23 mouse cellular contexts compared by ENCODE assay signal in the genomic region with DNA sequence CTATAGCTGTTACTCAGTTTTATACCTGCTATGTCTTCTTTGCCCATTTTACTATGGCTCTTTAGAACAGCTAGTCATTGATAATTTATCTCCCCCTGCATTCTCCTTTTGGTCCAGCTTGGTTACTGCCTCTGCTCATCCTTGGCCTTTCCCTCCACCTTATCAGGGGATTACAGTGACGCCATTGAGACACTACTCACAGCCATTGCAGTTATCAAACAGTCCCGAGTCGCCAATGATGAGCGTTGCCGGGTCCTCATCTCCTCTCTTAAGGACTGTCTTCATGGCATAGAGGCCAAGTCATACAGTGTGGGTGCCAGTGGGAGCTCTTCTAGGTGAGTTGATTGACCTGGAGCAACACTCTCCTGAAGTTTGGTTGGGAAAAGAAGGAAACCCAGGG. TPM values are rescaled to one million over a fixed set of nuclear protein-coding genes. Genes with fewer than 3 reads are reported as not detected.
DNase-seq lines count a peak whose midpoint lies in the region; ATAC-seq and TF ChIP-seq lines count a peak whose summit lies in the region.
"Had no signal": no experiment of that assay in that cellular context is flagged by ENCODE, and none has a peak within 500 bp of the region (broad histone marks: within the 10 kb centered on the region; RNA-seq: fewer than 3 reads in every experiment).

No protein-coding gene starts in this region.

- H3K4me1 ChIP-seq in liver, postnatal 0 days (ENCODE audit: insufficient read depth), result no peaks in the 10 kb centered on the region
- H3K4me1 ChIP-seq in liver, embryonic 11.5 days (replicated peaks; ENCODE audit: control insufficient read depth, insufficient read depth, low read length), result no peaks in the 10 kb centered on the region
- peaks cover 12% of the 10 kb centered on the region for H3K4me1 ChIP-seq in liver, embryonic 15.5 days (replicated peaks)
- H3K4me1 ChIP-seq in forebrain, embryonic 15.5 days, result no peaks in the 10 kb centered on the region
- H3K4me1 ChIP-seq: embryonic facial prominence, embryonic 13.5 days; forebrain, embryonic 10.5 days; heart, embryonic 10.5 days; hindbrain, embryonic 12.5 days had no signal

- TF ChIP-seq EP300 in liver, postnatal 0 days (IDR thresholded peaks at IDR 0.05; ENCODE audit: low read depth), result no peak

- no peak for ATAC-seq in liver, postnatal 0 days
- ATAC-seq in liver, embryonic 11.5 days (replicated peaks; ENCODE audit: low FRiP score), result peak; percentile 89
- peak; percentile 89 for ATAC-seq in liver, embryonic 15.5 days (ENCODE audit: insufficient read depth)
- no peak for ATAC-seq in forebrain, embryonic 15.5 days (replicated peaks)
- ATAC-seq: CD4-positive, CD25-positive, alpha-beta regulatory T cell, adult 4 months; forebrain, embryonic 14.5 days; hindbrain, embryonic 16.5 days had no signal

- H3K27me3 ChIP-seq in liver, postnatal 0 days (ENCODE audit: insufficient read depth, low read length), result no peaks in the 10 kb centered on the region
- no peaks in the 10 kb centered on the region for H3K27me3 ChIP-seq in liver, embryonic 11.5 days (replicated peaks; ENCODE audit: control insufficient read depth, insufficient read depth, low read length)
- H3K27me3 ChIP-seq in liver, embryonic 15.5 days, result no peaks in the 10 kb centered on the region
- no peaks in the 10 kb centered on the region for H3K27me3 ChIP-seq in forebrain, embryonic 15.5 days
- H3K27me3 ChIP-seq: embryonic facial prominence, embryonic 13.5 days; hindbrain, embryonic 12.5 days had no signal

- no peak overlapping the region for H3K4me3 ChIP-seq in liver, postnatal 0 days (ENCODE audit: low read depth, low read length)
- H3K4me3 ChIP-seq in liver, embryonic 11.5 days (ENCODE audit: low read depth, low read length), result no peak overlapping the region
- no peak overlapping the region for H3K4me3 ChIP-seq in liver, embryonic 15.5 days (replicated peaks)
- H3K4me3 ChIP-seq in forebrain, embryonic 15.5 days, result no peak overlapping the region
- H3K4me3 ChIP-seq: embryonic facial prominence, embryonic 13.5 days; forebrain, embryonic 10.5 days; heart, embryonic 10.5 days; hindbrain, embryonic 12.5 days had no signal

- peak; percentile 48 for DNase-seq in liver
- DNase-seq in liver, postnatal 0 days, result no peak
- DNase-seq in liver, embryonic 11.5 days (ENCODE audit: low spot score), result no peak
- DNase-seq in kidney, postnatal 10 days, result no peak
- no peak for DNase-seq in adrenal gland, adult (ENCODE audit: inconsistent age in 2 of 2, low spot score in 1 of 2)
- DNase-seq: adrenal gland, postnatal 14 days; B cell, adult 2 months; cerebellum, adult 8-10 months; cerebellum, postnatal 14 days; gastrocnemius, postnatal 36 days; heart, adult 18-20 months; heart, postnatal 10 days; heart, postnatal 4 days had no signal

- 75% methylated on average over 5 of the region's 5 CpGs for WGBS in liver, postnatal 0 days (ENCODE audit: insufficient replicate concordance)
- WGBS in liver, embryonic 11.5 days, result 63% methylated on average over 5 of the region's 5 CpGs
- WGBS in liver, embryonic 15.5 days (ENCODE audit: insufficient replicate concordance), result 33% methylated on average over 5 of the region's 5 CpGs
- WGBS in forebrain, embryonic 15.5 days, result 96% methylated on average over 5 of the region's 5 CpGs

- TF ChIP-seq CTCF in liver, postnatal 0 days (IDR thresholded peaks at IDR 0.05; ENCODE audit: low read depth), result no peak

- no peaks in the 10 kb centered on the region for H3K9me3 ChIP-seq in liver, postnatal 0 days (ENCODE audit: low read length)
- no peaks in the 10 kb centered on the region for H3K9me3 ChIP-seq in liver, embryonic 11.5 days (ENCODE audit: control insufficient read depth, low read length)
- no peaks in the 10 kb centered on the region for H3K9me3 ChIP-seq in liver, embryonic 15.5 days (replicated peaks)
- no peaks in the 10 kb centered on the region for H3K9me3 ChIP-seq in forebrain, embryonic 15.5 days
- H3K9me3 ChIP-seq: embryonic facial prominence, embryonic 13.5 days; forebrain, embryonic 10.5 days; G1E; heart, embryonic 10.5 days; hindbrain, embryonic 12.5 days had no signal

- no peak overlapping the region for H3K4me2 ChIP-seq in liver, postnatal 0 days (ENCODE audit: low read depth, low read length)
- no peak overlapping the region for H3K4me2 ChIP-seq in liver, embryonic 11.5 days
- no peak overlapping the region; the same call in 1 of the 2 replicates for H3K4me2 ChIP-seq in liver, embryonic 15.5 days
- no peak overlapping the region for H3K4me2 ChIP-seq in forebrain, embryonic 15.5 days (replicated peaks)
- H3K4me2 ChIP-seq: embryonic facial prominence, embryonic 13.5 days; hindbrain, embryonic 12.5 days had no signal

- no peak overlapping the region for H3K9ac ChIP-seq in liver, postnatal 0 days (replicated peaks)
- no peak overlapping the region for H3K9ac ChIP-seq in liver, embryonic 11.5 days (ENCODE audit: low read depth, low read length)
- no peak overlapping the region for H3K9ac ChIP-seq in liver, embryonic 15.5 days
- no peak overlapping the region for H3K9ac ChIP-seq in forebrain, embryonic 15.5 days (replicated peaks)
- H3K9ac ChIP-seq: embryonic facial prominence, embryonic 13.5 days; hindbrain, embryonic 12.5 days had no signal

- H3K27ac ChIP-seq in liver, postnatal 0 days (ENCODE audit: low read depth), result no peak overlapping the region
- H3K27ac ChIP-seq in liver, embryonic 11.5 days (ENCODE audit: low read depth, low read length), result 0 out of 2 replicates have a peak overlapping the region, but pooled peaks have one; percentile 25
- peak overlapping the region; percentile 51; the same call in 1 of the 2 replicates for H3K27ac ChIP-seq in liver, embryonic 15.5 days (replicated peaks)
- H3K27ac ChIP-seq in forebrain, embryonic 15.5 days (replicated peaks), result no peak overlapping the region
- H3K27ac ChIP-seq: embryonic facial prominence, embryonic 13.5 days; forebrain, embryonic 10.5 days; heart, embryonic 10.5 days; hindbrain, embryonic 12.5 days had no signal

- peaks cover 86% of the 10 kb centered on the region for H3K36me3 ChIP-seq in liver, postnatal 0 days (replicated peaks; ENCODE audit: insufficient read depth, low read length)
- H3K36me3 ChIP-seq in liver, embryonic 11.5 days (ENCODE audit: control insufficient read depth, insufficient read depth, low read length), result peaks cover 62% of the 10 kb centered on the region
- peaks cover 92% of the 10 kb centered on the region for H3K36me3 ChIP-seq in liver, embryonic 15.5 days (replicated peaks)
- peaks cover 87% of the 10 kb centered on the region for H3K36me3 ChIP-seq in forebrain, embryonic 15.5 days

RNA-seq across cellular contexts. Expression of a gene that starts 13.5 kb away (rescaled TPM):
- 23.6 and 25.4 TPM in 2 replicates for polyA plus RNA-seq in liver, postnatal 0 days (2015; fragmentation: Nextera tagmentation; extraction: Ambion mirVana)
- polyA plus RNA-seq in liver, embryonic 11.5 days (2014; fragmentation: Nextera tagmentation; extraction: Ambion mirVana), result 60.4 and 63.0 TPM in 2 replicates
- 26.3 and 26.6 TPM in 2 replicates for polyA plus RNA-seq in liver, embryonic 15.5 days (2015; fragmentation: Nextera tagmentation; extraction: Ambion mirVana)
- 62.7 and 63.1 TPM in 2 replicates for polyA plus RNA-seq in forebrain, embryonic 15.5 days (2015; fragmentation: Nextera tagmentation; extraction: Ambion mirVana)

RNA-seq across cellular contexts. Expression of a gene that starts 14.4 kb away (rescaled TPM):
- polyA plus RNA-seq in liver, postnatal 0 days (2015; fragmentation: Nextera tagmentation; extraction: Ambion mirVana), result 8.5 and 9.1 TPM in 2 replicates
- polyA plus RNA-seq in liver, embryonic 11.5 days (2014; fragmentation: Nextera tagmentation; extraction: Ambion mirVana), result 42.6 and 44.8 TPM in 2 replicates
- 11.1 and 12.3 TPM in 2 replicates for polyA plus RNA-seq in liver, embryonic 15.5 days (2015; fragmentation: Nextera tagmentation; extraction: Ambion mirVana)
- polyA plus RNA-seq in forebrain, embryonic 15.5 days (2015; fragmentation: Nextera tagmentation; extraction: Ambion mirVana), result 51.6 and 52.6 TPM in 2 replicates

RNA-seq across cellular contexts. Expression of a gene that starts 16.6 kb away (rescaled TPM):
- polyA plus RNA-seq in liver, postnatal 0 days (2015; fragmentation: Nextera tagmentation; extraction: Ambion mirVana), result 11.7 and 13.0 TPM in 2 replicates
- polyA plus RNA-seq in liver, embryonic 11.5 days (2014; fragmentation: Nextera tagmentation; extraction: Ambion mirVana), result 33.7 and 35.9 TPM in 2 replicates
- 11.7 and 12.1 TPM in 2 replicates for polyA plus RNA-seq in liver, embryonic 15.5 days (2015; fragmentation: Nextera tagmentation; extraction: Ambion mirVana)
- polyA plus RNA-seq in forebrain, embryonic 15.5 days (2015; fragmentation: Nextera tagmentation; extraction: Ambion mirVana), result 43.3 and 47.8 TPM in 2 replicates

RNA-seq across cellular contexts. Expression of a gene that starts 37.5 kb away (rescaled TPM):
- polyA plus RNA-seq in liver, postnatal 0 days (2015; fragmentation: Nextera tagmentation; extraction: Ambion mirVana), result 18.5 and 19.0 TPM in 2 replicates
- polyA plus RNA-seq in liver, embryonic 11.5 days (2014; fragmentation: Nextera tagmentation; extraction: Ambion mirVana), result 14.9 and 18.5 TPM in 2 replicates
- polyA plus RNA-seq in liver, embryonic 15.5 days (2015; fragmentation: Nextera tagmentation; extraction: Ambion mirVana), result 14.5 and 18.0 TPM in 2 replicates
- polyA plus RNA-seq in forebrain, embryonic 15.5 days (2015; fragmentation: Nextera tagmentation; extraction: Ambion mirVana), result 18.8 and 21.3 TPM in 2 replicates

RNA-seq across cellular contexts. Expression of a gene that starts 37.7 kb away (rescaled TPM):
- 8.2 and 8.4 TPM in 2 replicates for polyA plus RNA-seq in liver, postnatal 0 days (2015; fragmentation: Nextera tagmentation; extraction: Ambion mirVana)
- polyA plus RNA-seq in liver, embryonic 11.5 days (2014; fragmentation: Nextera tagmentation; extraction: Ambion mirVana), result 32.6 and 33.3 TPM in 2 replicates
- 10.9 and 11.6 TPM in 2 replicates for polyA plus RNA-seq in liver, embryonic 15.5 days (2015; fragmentation: Nextera tagmentation; extraction: Ambion mirVana)
- polyA plus RNA-seq in forebrain, embryonic 15.5 days (2015; fragmentation: Nextera tagmentation; extraction: Ambion mirVana), result 39.0 and 40.5 TPM in 2 replicates

Comparison
In these comparisons a context has a peak if more than half of its experiments do, and no peak if none do; other contexts are left out.
1. ATAC-seq: peak in liver, embryonic 11.5 days (single experiment) and liver, embryonic 15.5 days (single experiment); none in liver, postnatal 0 days (single experiment) and forebrain, embryonic 15.5 days (single experiment).
2. H3K27ac ChIP-seq: peak in liver, embryonic 11.5 days (single experiment) and liver, embryonic 15.5 days (single experiment); none in liver, postnatal 0 days (single experiment) and forebrain, embryonic 15.5 days (single experiment).